Mouse (Mus musculus): ENCODE measurements around the gene Olfr329-ps. TPM values are rescaled to one million over a fixed set of nuclear protein-coding genes. Genes with fewer than 3 reads are reported as not detected.

Gene Olfr329-ps
- polyA plus RNA-seq, 1 experiment from 2014 or later, result not detected

DNA sequence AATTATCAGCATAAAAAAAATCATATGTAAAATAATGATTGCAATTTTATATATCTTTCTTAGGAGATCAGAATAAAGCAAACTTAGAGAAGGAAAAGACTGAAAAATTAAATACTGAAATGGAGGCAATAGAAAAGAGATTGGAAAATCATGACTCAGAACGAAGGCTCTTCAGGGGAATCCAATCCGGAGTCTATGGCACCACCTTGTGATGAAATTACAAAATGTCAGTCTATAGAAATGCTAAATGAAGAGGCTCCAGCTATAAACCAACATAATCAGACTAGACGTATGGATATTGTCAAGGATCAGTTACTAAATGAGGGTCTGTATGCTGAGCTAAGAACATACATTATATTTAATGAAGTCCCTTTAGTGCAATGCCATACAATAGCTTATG lies 46.9 kb downstream of the Olfr329-ps start:
- Histone ChIP-seq H3K4me3 (replicated peaks) (no peak overlapping the region), H3K9me3 (replicated peaks) (no peaks in the 10 kb centered on the region), H3K27ac (no peak overlapping the region), H3K27me3 (no peaks in the 10 kb centered on the region), H3K4me2 (no peak overlapping the region), H3K9ac (no peak overlapping the region), H3K4me1 (no peaks in the 10 kb centered on the region), H3K36me3 (no peaks in the 10 kb centered on the region)
- ATAC-seq (replicated peaks; ENCODE audit: low FRiP score), result no peak
- 52% methylated on average over 3 of the region's 3 CpGs for WGBS

DNA sequence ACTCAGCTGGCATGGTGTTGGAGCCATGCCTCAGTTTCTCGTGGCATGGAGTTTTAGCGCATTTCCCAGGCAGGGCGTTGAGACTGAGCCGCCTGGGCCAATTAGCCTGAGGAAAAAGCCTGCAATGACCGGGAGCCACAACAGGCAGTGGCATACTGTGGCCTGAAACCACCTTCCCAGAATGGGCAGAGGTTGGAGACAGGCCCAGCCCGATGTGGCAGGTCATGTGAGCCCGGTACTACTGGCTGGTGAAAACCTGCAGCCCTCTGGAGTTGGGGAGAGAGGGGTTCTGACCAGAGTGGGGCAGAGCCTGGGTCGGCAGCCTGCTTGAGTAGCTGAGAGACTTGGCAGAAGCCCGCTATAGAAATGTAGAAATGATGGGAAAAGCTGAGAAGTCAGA lies 47.5 kb downstream of the Olfr329-ps start:
- Histone ChIP-seq H3K9ac (no peak overlapping the region), H3K27ac (no peak overlapping the region), H3K4me2 (no peak overlapping the region), H3K36me3 (no peaks in the 10 kb centered on the region), H3K4me3 (replicated peaks) (no peak overlapping the region), H3K27me3 (no peaks in the 10 kb centered on the region), H3K9me3 (replicated peaks) (no peaks in the 10 kb centered on the region), H3K4me1 (no peaks in the 10 kb centered on the region)
- ATAC-seq (replicated peaks; ENCODE audit: low FRiP score), result no peak
- 84% methylated on average over 9 of the region's 9 CpGs for WGBS

DNA sequence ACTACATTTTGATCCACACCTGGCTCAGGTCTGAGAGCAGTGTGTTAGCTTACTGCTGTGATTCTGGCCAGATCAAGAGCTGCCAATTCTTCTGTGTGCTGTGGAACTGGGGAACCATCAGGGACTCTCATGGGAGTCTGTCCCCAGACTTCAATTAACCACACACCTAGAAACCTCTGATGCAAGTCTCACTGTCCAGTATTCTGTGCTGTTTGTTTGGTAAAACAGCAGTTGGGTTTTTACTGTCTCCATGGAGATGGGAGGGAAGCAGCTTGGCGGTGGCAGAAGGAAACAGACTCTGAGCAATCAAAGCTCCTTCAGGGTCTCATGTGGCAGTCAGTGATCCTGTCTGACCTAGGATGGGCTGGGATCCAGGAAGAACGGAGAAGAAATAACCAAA lies 53.8 kb downstream of the Olfr329-ps start, which contains the start of gene Olfr332:
Gene Olfr332, minus strand, starts transcription at position 101 of the 400 bp plus-strand sequence.
- WGBS, result 63% methylated on average over 2 of the region's 2 CpGs
- H3K9ac ChIP-seq, result no peak within 1 kb of the TSS
- no peak for ATAC-seq (replicated peaks; ENCODE audit: low FRiP score)
- H3K4me1 ChIP-seq, result no peaks in the 10 kb centered on the region
- H3K27me3 ChIP-seq, result no peaks in the 10 kb centered on the region
- no peak within 1 kb of the TSS for H3K27ac ChIP-seq
- no peak within 1 kb of the TSS for H3K4me2 ChIP-seq
- no peaks in the 10 kb centered on the region for H3K36me3 ChIP-seq
- H3K4me3 ChIP-seq (replicated peaks), result no peak within 1 kb of the TSS
- H3K9me3 ChIP-seq (replicated peaks), result no peaks in the 10 kb centered on the region

Other genes starting within 250 kb of the Olfr329-ps start
- gene Zfp692, start 239.4 kb downstream of the Olfr329-ps start, polyA plus RNA-seq (2015; fragmentation: Nextera tagmentation; extraction: Ambion mirVana), result 29.1 and 30.5 TPM in 2 replicates
- 36.2 and 40.4 TPM in 2 replicates for gene Zfp672, start 216.1 kb downstream of the Olfr329-ps start, polyA plus RNA-seq (2015; fragmentation: Nextera tagmentation; extraction: Ambion mirVana)
- gene Sh3bp5l, start 215.7 kb downstream of the Olfr329-ps start, polyA plus RNA-seq (2015; fragmentation: Nextera tagmentation; extraction: Ambion mirVana), result 34.2 and 37.0 TPM in 2 replicates
- gene Lypd8, start 167.4 kb downstream of the Olfr329-ps start, polyA plus RNA-seq (2015; fragmentation: Nextera tagmentation; extraction: Ambion mirVana), result 0.23 and 4.5 TPM in 2 replicates
- gene 1810065E05Rik, start 125.3 kb downstream of the Olfr329-ps start, polyA plus RNA-seq (2015; fragmentation: Nextera tagmentation; extraction: Ambion mirVana), result not detected in 2 replicates
- gene Gm12253, start 113.9 kb downstream of the Olfr329-ps start, polyA plus RNA-seq (2015; fragmentation: Nextera tagmentation; extraction: Ambion mirVana), result not detected in 2 replicates
- not detected in 2 replicates for gene Lypd9, start 93.5 kb downstream of the Olfr329-ps start, polyA plus RNA-seq (2015; fragmentation: Nextera tagmentation; extraction: Ambion mirVana)
- not detected in 2 replicates for gene Olfr30, start 84.2 kb downstream of the Olfr329-ps start, polyA plus RNA-seq (2015; fragmentation: Nextera tagmentation; extraction: Ambion mirVana)
- 0.08 TPM in 1 of 2 replicates, not detected in the other for gene Olfr332, start 53.9 kb downstream of the Olfr329-ps start, polyA plus RNA-seq (2015; fragmentation: Nextera tagmentation; extraction: Ambion mirVana)
- not detected in 2 replicates for gene Olfr331, start 43.9 kb downstream of the Olfr329-ps start, polyA plus RNA-seq (2015; fragmentation: Nextera tagmentation; extraction: Ambion mirVana)
- gene Olfr330, start 11.6 kb downstream of the Olfr329-ps start, polyA plus RNA-seq (2015; fragmentation: Nextera tagmentation; extraction: Ambion mirVana), result not detected in 2 replicates
- 0.05 and 0.09 TPM in 2 replicates for gene Olfr328, start 9.2 kb upstream of the Olfr329-ps start, polyA plus RNA-seq (2015; fragmentation: Nextera tagmentation; extraction: Ambion mirVana)
- gene Olfr224, start 24.1 kb upstream of the Olfr329-ps start, polyA plus RNA-seq (2015; fragmentation: Nextera tagmentation; extraction: Ambion mirVana), result not detected in 2 replicates
- gene Olfr325, start 31.3 kb upstream of the Olfr329-ps start, polyA plus RNA-seq (2015; fragmentation: Nextera tagmentation; extraction: Ambion mirVana), result not detected in 2 replicates
- gene Olfr324, start 48.7 kb upstream of the Olfr329-ps start, polyA plus RNA-seq (2015; fragmentation: Nextera tagmentation; extraction: Ambion mirVana), result not detected in 2 replicates
- gene 2210407C18Rik, start 69.7 kb upstream of the Olfr329-ps start, polyA plus RNA-seq (2015; fragmentation: Nextera tagmentation; extraction: Ambion mirVana), result not detected in 2 replicates
- not detected in 2 replicates for gene Olfr323, start 84.1 kb upstream of the Olfr329-ps start, polyA plus RNA-seq (2015; fragmentation: Nextera tagmentation; extraction: Ambion mirVana)
- 0.13 and 0.33 TPM in 2 replicates for gene Trim58, start 94.0 kb upstream of the Olfr329-ps start, polyA plus RNA-seq (2015; fragmentation: Nextera tagmentation; extraction: Ambion mirVana)
- gene Olfr322, start 112.4 kb upstream of the Olfr329-ps start, polyA plus RNA-seq (2015; fragmentation: Nextera tagmentation; extraction: Ambion mirVana), result 0.04 TPM in 1 of 2 replicates, not detected in the other
- not detected in 2 replicates for gene Olfr320, start 134.7 kb upstream of the Olfr329-ps start, polyA plus RNA-seq (2015; fragmentation: Nextera tagmentation; extraction: Ambion mirVana)
- gene Olfr319, start 152.7 kb upstream of the Olfr329-ps start, polyA plus RNA-seq (2015; fragmentation: Nextera tagmentation; extraction: Ambion mirVana), result not detected in 2 replicates
- not detected in 2 replicates for gene Olfr318, start 177.6 kb upstream of the Olfr329-ps start, polyA plus RNA-seq (2015; fragmentation: Nextera tagmentation; extraction: Ambion mirVana)
- not detected in 2 replicates for gene Olfr317, start 192.8 kb upstream of the Olfr329-ps start, polyA plus RNA-seq (2015; fragmentation: Nextera tagmentation; extraction: Ambion mirVana)
- gene Olfr316, start 206.3 kb upstream of the Olfr329-ps start, polyA plus RNA-seq (2015; fragmentation: Nextera tagmentation; extraction: Ambion mirVana), result not detected in 2 replicates
- not detected in 2 replicates for gene Olfr315, start 226.8 kb upstream of the Olfr329-ps start, polyA plus RNA-seq (2015; fragmentation: Nextera tagmentation; extraction: Ambion mirVana)
- gene Olfr314, start 236.5 kb upstream of the Olfr329-ps start, polyA plus RNA-seq (2015; fragmentation: Nextera tagmentation; extraction: Ambion mirVana), result not detected in 2 replicates